Mouse (Mus musculus): Measurements from ENCODE around the gene Pnpla2. TPM values are rescaled to one million over a fixed set of nuclear protein-coding genes. Genes with fewer than 3 reads are reported as not detected.

The Pnpla2 gene
- polyA plus RNA-seq, 1 experiment from 2014 or later, result 14.6 TPM

- Histone ChIP-seq H3K4me3 (no peak overlapping the region), H3K27ac (no peak overlapping the region), H3K9me3 (no peaks in the 10 kb centered on the region), H3K4me2 (replicated peaks) (no peak overlapping the region), H3K4me1 (peaks cover 50% of the 10 kb centered on the region), H3K36me3 (peaks cover 37% of the 10 kb centered on the region), H3K9ac (no peak overlapping the region), H3K27me3 (no peaks in the 10 kb centered on the region)
- WGBS, result 84% methylated on average over 6 of the region's 6 CpGs
- ATAC-seq (ENCODE audit: insufficient number of reproducible peaks, insufficient read depth, low FRiP score, low TSS enrichment), result no peak
Observed at GRCm38 (mm10) chr7:141432741-141433516, 22.1 kb upstream of the Pnpla2 start.

GRCm38 (mm10) chr7:141433517-141434400 lies 21.2 kb upstream of the Pnpla2 start:
- H3K36me3 ChIP-seq, result peaks cover 45% of the 10 kb centered on the region

GRCm38 (mm10) chr7:141434464-141434863 lies 20.5 kb upstream of the Pnpla2 start:
- Histone ChIP-seq H3K27me3 (no peaks in the 10 kb centered on the region), H3K9me3 (no peaks in the 10 kb centered on the region), H3K4me3 (peak overlapping the region; percentile 50), H3K27ac (peak overlapping the region; percentile 67; the same call in 1 of the 2 replicates), H3K9ac (peak overlapping the region; percentile 68), H3K4me1 (peaks cover 40% of the 10 kb centered on the region), H3K4me2 (replicated peaks) (peak overlapping the region; percentile 72), H3K36me3 (peaks cover 52% of the 10 kb centered on the region)
- ATAC-seq (ENCODE audit: insufficient number of reproducible peaks, insufficient read depth, low FRiP score, low TSS enrichment), result no peak
- WGBS, result 14% methylated on average over 8 of the region's 8 CpGs

More at GRCm38 (mm10) chr7:141433517-141434400, 21.2 kb upstream of the Pnpla2 start:
- H3K4me3 ChIP-seq, result peak overlapping the region; percentile 50
- peak overlapping the region; percentile 68 for H3K9ac ChIP-seq
- peak overlapping the region; percentile 72 for H3K4me2 ChIP-seq (replicated peaks)
- WGBS, result 80% methylated on average over 15 of the region's 15 CpGs
- no peaks in the 10 kb centered on the region for H3K27me3 ChIP-seq
- no peak for ATAC-seq (ENCODE audit: insufficient number of reproducible peaks, insufficient read depth, low FRiP score, low TSS enrichment)
- no peak overlapping the region for H3K27ac ChIP-seq
- H3K4me1 ChIP-seq, result peaks cover 47% of the 10 kb centered on the region
- H3K9me3 ChIP-seq, result no peaks in the 10 kb centered on the region

GRCm38 (mm10) chr7:141435129-141435855 lies 19.7 kb upstream of the Pnpla2 start:
- no peaks in the 10 kb centered on the region for H3K9me3 ChIP-seq
- H3K9ac ChIP-seq, result peak overlapping the region; percentile 68
- H3K27me3 ChIP-seq, result no peaks in the 10 kb centered on the region
- 5% methylated on average over 17 of the region's 17 CpGs for WGBS
- peaks cover 57% of the 10 kb centered on the region for H3K36me3 ChIP-seq
- H3K4me1 ChIP-seq, result peaks cover 35% of the 10 kb centered on the region
- peak overlapping the region; percentile 67 for H3K27ac ChIP-seq
- H3K4me3 ChIP-seq, result peak overlapping the region; percentile 50
- no peak for ATAC-seq (ENCODE audit: insufficient number of reproducible peaks, insufficient read depth, low FRiP score, low TSS enrichment)
- peak overlapping the region; percentile 72 for H3K4me2 ChIP-seq (replicated peaks)

DNA sequence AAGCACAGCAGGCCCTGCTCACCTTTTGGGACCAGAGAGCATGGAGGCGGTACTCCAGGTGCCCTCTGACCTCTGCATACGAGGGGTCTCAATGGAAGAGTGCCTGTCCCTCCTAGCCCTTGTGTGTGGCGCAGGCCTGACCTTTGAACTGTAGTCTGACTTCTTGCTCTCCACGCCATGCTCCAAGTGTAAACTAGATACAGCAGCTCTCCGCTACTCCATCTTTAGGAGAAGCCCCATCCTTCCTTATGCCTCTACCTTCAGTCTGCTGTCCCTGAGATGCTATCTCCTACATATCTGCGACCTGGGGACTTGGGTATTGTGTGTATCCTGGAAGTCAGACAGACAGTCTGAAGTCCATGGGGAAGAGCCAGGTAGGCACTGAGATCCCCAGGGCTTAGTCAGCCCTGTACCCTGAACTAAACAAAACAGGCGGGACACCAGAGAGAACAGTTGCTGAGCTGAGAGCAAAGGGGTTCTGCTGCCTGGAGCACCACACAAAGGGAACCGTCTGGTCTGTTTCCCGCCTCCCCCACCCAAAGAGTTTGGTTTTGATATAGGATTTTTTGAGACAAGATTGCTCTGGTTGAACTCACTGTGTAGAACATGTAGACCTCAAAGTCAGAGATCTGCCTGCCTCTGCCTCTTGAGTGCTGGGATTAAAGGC lies 19.0 kb upstream of the Pnpla2 start:
- H3K4me3 ChIP-seq, result peak overlapping the region; percentile 67
- ATAC-seq (ENCODE audit: insufficient number of reproducible peaks, insufficient read depth, low FRiP score, low TSS enrichment), result no peak
- no peaks in the 10 kb centered on the region for H3K9me3 ChIP-seq
- no peaks in the 10 kb centered on the region for H3K27me3 ChIP-seq
- WGBS, result 76% methylated on average over 9 of the region's 9 CpGs
- peak overlapping the region; percentile 92 for H3K4me2 ChIP-seq (replicated peaks)
- peaks cover 56% of the 10 kb centered on the region for H3K36me3 ChIP-seq
- H3K27ac ChIP-seq, result no peak overlapping the region
- H3K4me1 ChIP-seq, result peaks cover 35% of the 10 kb centered on the region
- no peak overlapping the region for H3K9ac ChIP-seq

GRCm38 (mm10) chr7:141436523-141436892 lies 18.5 kb upstream of the Pnpla2 start:
- no peaks in the 10 kb centered on the region for H3K27me3 ChIP-seq
- H3K9ac ChIP-seq, result peak overlapping the region; percentile 87; the same call in 1 of the 2 replicates
- ATAC-seq (ENCODE audit: insufficient number of reproducible peaks, insufficient read depth, low FRiP score, low TSS enrichment), result no peak
- peak overlapping the region; percentile 67 for H3K4me3 ChIP-seq
- H3K4me1 ChIP-seq, result peaks cover 35% of the 10 kb centered on the region
- peak overlapping the region; percentile 92 for H3K4me2 ChIP-seq (replicated peaks)
- H3K36me3 ChIP-seq, result peaks cover 56% of the 10 kb centered on the region
- no peaks in the 10 kb centered on the region for H3K9me3 ChIP-seq
- 66% methylated on average over 2 of the region's 2 CpGs for WGBS
- H3K27ac ChIP-seq, result peak overlapping the region; percentile 72; the same call in 1 of the 2 replicates

GRCm38 (mm10) chr7:141437178-141438120 lies 17.5 kb upstream of the Pnpla2 start, which contains the start of gene Slc25a22:
TSS of gene Slc25a22 (minus strand) at chr7:141437892.
- Histone ChIP-seq H3K4me2 (replicated peaks) (peak within 1 kb of the TSS; percentile 92), H3K4me1 (peaks cover 45% of the 10 kb centered on the region), H3K4me3 (peak within 1 kb of the TSS; percentile 67), H3K9ac (peak within 1 kb of the TSS; percentile 87), H3K36me3 (peaks cover 53% of the 10 kb centered on the region), H3K27ac (peak within 1 kb of the TSS; percentile 72), H3K9me3 (no peaks in the 10 kb centered on the region), H3K27me3 (no peaks in the 10 kb centered on the region)
- WGBS, result 6% methylated on average over 53 of the region's 53 CpGs
- peak; percentile 71 for ATAC-seq (ENCODE audit: insufficient number of reproducible peaks, insufficient read depth, low FRiP score, low TSS enrichment)

GRCm38 (mm10) chr7:141438201-141438968 lies 16.6 kb upstream of the Pnpla2 start:
- Histone ChIP-seq H3K9me3 (no peaks in the 10 kb centered on the region), H3K9ac (no peak overlapping the region), H3K4me1 (peaks cover 54% of the 10 kb centered on the region), H3K4me2 (replicated peaks) (no peak overlapping the region), H3K27ac (no peak overlapping the region), H3K4me3 (no peak overlapping the region), H3K27me3 (no peaks in the 10 kb centered on the region), H3K36me3 (peaks cover 46% of the 10 kb centered on the region)
- 86% methylated on average over 12 of the region's 12 CpGs for WGBS
- ATAC-seq (ENCODE audit: insufficient number of reproducible peaks, insufficient read depth, low FRiP score, low TSS enrichment), result no peak

DNA sequence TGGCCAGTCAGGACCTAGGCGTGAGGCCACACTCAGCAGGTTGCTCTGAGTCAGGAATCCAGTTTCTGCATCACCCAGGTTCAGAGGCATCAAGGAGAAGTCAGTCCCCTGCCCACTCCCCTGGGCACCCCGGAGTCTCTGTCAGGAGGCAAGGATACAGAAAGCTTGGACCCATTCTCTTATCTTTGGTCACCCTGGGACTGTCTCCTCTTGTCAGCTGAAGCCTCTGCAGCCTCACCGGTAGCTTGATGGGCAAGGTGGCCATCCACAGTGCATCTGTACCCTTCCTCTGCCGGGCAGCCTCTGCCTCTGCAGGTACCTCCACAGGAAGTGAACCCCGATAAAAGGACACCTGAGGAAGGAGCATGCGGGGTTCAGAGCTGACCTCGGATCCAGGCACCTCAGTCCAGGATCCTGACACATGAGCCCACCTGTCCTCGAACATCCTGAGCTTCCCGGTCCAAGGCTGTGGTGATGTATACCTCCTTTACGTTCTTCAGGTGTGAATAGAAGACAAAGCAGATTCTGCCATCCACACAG lies 15.8 kb upstream of the Pnpla2 start:
- Histone ChIP-seq H3K27me3 (no peaks in the 10 kb centered on the region), H3K9me3 (no peaks in the 10 kb centered on the region), H3K27ac (no peak overlapping the region), H3K36me3 (peaks cover 41% of the 10 kb centered on the region), H3K4me3 (no peak overlapping the region), H3K4me1 (peaks cover 47% of the 10 kb centered on the region), H3K4me2 (replicated peaks) (no peak overlapping the region), H3K9ac (no peak overlapping the region)
- WGBS, result 91% methylated on average over 10 of the region's 10 CpGs
- no peak for ATAC-seq (ENCODE audit: insufficient number of reproducible peaks, insufficient read depth, low FRiP score, low TSS enrichment)
